Mouse (Mus musculus) intestine, embryonic 16.5 days (tissue): ENCODE data around the gene Rtl3. TPM values are rescaled to one million over a fixed set of nuclear protein-coding genes. Genes with fewer than 3 reads are reported as not detected.

Experiments used
- ATAC-seq: fragments of 200-750 bp; cut with Nextera tagmentation; 2 replicates; pipeline ENCODE4 v1.8.0; 2017; ENCODE audit warnings: moderate TSS enrichment, moderate library complexity
- H3K27ac ChIP-seq: fragments of 300-500 bp; sonication (generic); 2 replicates; pipeline ENCODE4 v1.5.1; 2014; ENCODE audit warnings: mild to moderate bottlenecking, low read length
- H3K27me3 ChIP-seq: fragments of 300-500 bp; sonication (generic); replicated peaks from 2 replicates; pipeline ENCODE4 v1.6.1; 2014; ENCODE audit warnings: low read length, control low read depth, mixed read lengths; ENCODE audit not compliant: control insufficient read depth, insufficient read depth
- H3K36me3 ChIP-seq: fragments of 300-500 bp; sonication (generic); 2 replicates; pipeline ENCODE4 v1.6.1; 2014; ENCODE audit warnings: low read length, control low read depth; ENCODE audit not compliant: control insufficient read depth, insufficient read depth
- H3K4me1 ChIP-seq: fragments of 300-500 bp; sonication (generic); 2 replicates; pipeline ENCODE4 v1.6.1; 2014; ENCODE audit warnings: low read length, control low read depth, mixed read lengths; ENCODE audit not compliant: control insufficient read depth, insufficient read depth
- H3K4me2 ChIP-seq: fragments of 300-500 bp; sonication (generic); 2 replicates; pipeline ENCODE4 v1.6.1; 2014; ENCODE audit warnings: low read depth, low read length, control low read depth
- H3K4me3 ChIP-seq: fragments of 300-500 bp; sonication (generic); 2 replicates; pipeline ENCODE4 v1.5.1; 2014; ENCODE audit warnings: mild to moderate bottlenecking, low read length
- H3K9ac ChIP-seq: fragments of 300-500 bp; sonication (generic); 2 replicates; pipeline ENCODE4 v1.6.1; 2014; ENCODE audit warnings: low read depth, low read length
- H3K9me3 ChIP-seq: fragments of 300-500 bp; sonication (generic); 2 replicates; pipeline ENCODE4 v1.6.1; 2016; ENCODE audit warnings: low read length, control low read depth; ENCODE audit not compliant: control insufficient read depth
- WGBS: fragments of 180-500 bp; shearing (Covaris S2); extraction: QIAGEN DNeasy Blood & Tissue Kit; methylation state at CpG from one replicate; pipeline ENCODE4 v1.1.7; 2014; 5-methylcytosine and 5-hydroxymethylcytosine counted together
- polyA plus RNA-seq: library from polyadenylated mRNA; unstranded; fragments of >200 nt; fragmentation: Nextera tagmentation; extraction: Ambion mirVana; gene quantifications from 2 replicates; pipeline ENCODE4 v1.2.1, GENCODE M21; 2015

Rtl3 gene
- polyA plus RNA-seq, 1 experiment from 2014 or later, result 12.2 TPM

- ATAC-seq, result no peak
- Histone ChIP-seq H3K27me3 (no peaks in the 10 kb centered on the region), H3K9me3 (no peaks in the 10 kb centered on the region), H3K9ac (no peak overlapping the region), H3K4me2 (no peak overlapping the region), H3K27ac (no peak overlapping the region), H3K4me1 (no peaks in the 10 kb centered on the region), H3K4me3 (no peak overlapping the region), H3K36me3 (no peaks in the 10 kb centered on the region)
- WGBS, result 11% methylated on average over 2 of the region's 2 CpGs
These were observed 45.8 kb downstream of the Rtl3 start for GRCm38 (mm10) chrX:106794686-106795085.

Other genes with a start within 250 kb of the Rtl3 start
- 3.3 and 5.6 TPM in 2 replicates for gene Cysltr1, start 237.0 kb downstream of the Rtl3 start, polyA plus RNA-seq
- gene Lpar4, start 80.0 kb upstream of the Rtl3 start, polyA plus RNA-seq, result 7.7 and 8.1 TPM in 2 replicates
- 0.16 TPM in 1 of 2 replicates, not detected in the other for gene P2ry10, start 247.8 kb upstream of the Rtl3 start, polyA plus RNA-seq